Mouse (Mus musculus): ENCODE data around the gene Plxnb3.

The Plxnb3 gene

DNA sequence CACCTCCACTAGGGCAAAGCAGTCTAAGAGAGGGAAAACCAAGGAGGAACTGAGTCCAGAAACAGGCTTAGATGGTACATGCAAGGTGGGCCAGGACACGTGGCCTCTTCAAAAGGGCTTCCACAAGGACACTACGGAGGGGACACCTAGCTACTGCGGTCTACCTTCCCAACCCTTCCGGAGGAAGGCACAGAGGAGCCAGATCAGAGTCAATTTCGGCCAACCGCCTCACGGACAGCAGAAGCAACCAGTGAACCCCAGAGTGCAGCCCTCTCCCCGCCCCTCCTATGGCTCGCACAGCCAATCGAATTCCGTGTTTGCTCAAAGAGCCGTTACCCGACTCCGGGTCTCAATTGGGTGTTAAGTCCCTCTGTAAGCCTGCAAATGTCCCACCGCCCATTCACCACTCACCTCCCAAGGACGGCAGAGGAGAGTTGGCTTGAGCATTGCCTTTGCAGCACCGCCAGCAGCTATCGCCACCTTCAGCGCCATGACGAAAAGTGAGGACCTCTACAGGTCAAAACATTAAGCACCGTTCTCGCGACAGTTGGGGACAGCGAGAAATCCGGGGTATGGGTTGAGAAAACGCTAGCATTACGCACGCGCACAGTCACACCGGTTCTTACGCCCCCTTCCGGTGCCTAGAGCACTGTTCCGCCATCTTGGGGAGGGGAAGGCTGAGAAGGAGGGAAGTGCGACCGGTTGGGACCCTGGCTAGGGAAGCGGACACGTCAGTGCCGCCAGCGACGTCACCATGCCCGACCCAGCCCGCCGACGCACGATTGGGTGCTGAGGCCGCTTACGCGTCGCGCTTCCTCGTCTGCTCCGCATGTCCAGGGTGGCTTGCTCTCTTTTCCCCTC is 29.7 kb downstream of the Plxnb3 start, which contains the start of the genes Idh3g and Ssr4:
Gene Idh3g, minus strand, starts transcription at position 534 of the 861 bp plus-strand sequence.
Gene Ssr4, plus strand, starts transcription at position 665 of the 861 bp plus-strand sequence.
- DNase-seq = peak; percentile 96

DNA sequence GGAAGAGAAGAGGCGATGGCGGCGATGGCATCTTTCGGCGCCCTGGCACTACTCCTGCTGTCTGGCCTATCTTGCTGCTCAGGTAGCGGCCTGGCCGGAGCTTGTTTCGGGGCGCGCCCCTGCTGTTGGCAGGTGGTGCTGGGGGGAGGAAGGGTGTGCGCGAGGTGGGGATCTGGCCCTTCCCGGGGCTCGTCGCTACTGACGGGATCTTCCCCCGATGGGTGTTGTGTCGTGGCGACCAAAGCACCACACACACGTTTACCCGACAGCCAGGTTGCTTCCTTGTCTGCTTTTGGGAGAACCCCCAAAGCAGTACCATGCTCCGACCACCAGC is 30.3 kb downstream of the Plxnb3 start:
- no peak for DNase-seq

DNA sequence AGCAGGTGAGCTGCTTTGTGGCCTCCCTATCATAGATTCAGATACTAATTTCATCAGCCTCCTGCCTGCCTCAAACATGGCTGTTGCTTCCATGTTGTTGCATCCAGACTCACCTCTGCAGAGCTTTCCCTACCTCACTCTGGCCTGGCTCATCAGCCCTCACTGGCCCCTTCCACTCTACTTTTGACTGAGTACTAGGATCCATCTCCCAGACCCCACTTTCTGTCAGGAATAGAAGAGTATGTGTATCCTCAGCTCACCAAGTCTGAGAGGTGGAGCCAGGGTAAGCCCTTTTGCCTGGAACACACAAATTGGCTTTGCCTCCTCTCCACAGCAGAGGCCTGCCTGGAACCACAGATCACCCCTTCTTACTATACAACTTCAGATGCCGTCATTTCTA is 31.6 kb downstream of the Plxnb3 start:
- DNase-seq = no peak

DNA sequence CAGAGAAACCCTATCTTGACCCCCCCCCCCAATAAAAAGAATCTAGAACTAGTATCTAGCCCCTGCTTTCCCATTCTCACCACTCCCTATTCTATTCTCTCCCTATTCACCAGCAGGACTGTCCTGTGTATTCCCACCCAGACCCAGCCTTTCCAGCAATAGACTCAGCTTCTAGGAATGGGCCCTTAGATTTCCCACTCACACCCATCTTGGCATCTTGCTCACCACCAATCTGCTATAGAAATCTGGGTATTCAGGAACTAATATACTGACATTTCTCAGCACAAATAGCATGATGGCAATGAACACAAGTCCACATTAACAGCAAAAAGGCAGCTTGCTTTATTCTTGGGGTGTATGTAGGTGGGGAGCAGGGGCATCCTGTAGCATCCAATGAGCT is 36.1 kb downstream of the Plxnb3 start:
- DNase-seq = no peak

DNA sequence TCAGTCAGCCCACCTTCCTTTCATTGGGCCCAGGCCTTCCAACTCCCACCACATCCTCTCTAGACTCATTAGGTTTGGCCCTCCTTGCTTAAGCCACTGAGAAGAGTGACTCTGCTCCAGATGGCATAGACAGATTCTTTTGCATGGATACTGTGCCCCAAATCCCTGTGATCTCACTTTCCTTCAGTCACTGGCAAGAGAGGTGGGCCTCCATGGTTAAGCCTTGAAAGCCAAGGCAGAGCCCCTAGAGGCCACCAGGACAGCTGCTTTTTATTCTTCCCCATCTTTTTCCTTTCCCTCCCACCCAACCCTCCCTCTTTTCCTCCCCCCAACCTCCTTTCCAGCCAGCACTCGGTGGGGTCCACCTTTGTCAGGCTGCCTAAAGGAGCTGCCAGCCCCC is 36.6 kb downstream of the Plxnb3 start:
- DNase-seq = no peak

DNA sequence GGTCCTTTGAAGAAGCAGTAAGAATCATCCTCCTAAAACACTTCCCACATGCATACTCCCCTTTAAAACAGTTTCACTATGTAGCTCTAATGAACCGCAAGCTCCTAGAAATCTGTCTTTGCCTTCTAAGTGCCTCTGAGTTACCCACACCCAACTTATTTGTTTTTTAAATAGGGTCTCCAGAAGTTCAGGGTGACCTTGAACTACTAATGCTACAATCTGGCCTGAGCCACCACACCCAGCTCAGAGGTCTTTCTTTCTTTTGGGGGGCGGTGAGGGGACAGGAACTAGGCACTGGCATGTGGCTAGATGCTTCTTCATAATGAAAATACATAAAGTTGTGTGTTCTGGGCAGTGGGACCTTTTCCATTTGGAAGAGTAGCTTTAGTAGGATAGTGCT is 40.6 kb downstream of the Plxnb3 start:
- no peak for DNase-seq

DNA sequence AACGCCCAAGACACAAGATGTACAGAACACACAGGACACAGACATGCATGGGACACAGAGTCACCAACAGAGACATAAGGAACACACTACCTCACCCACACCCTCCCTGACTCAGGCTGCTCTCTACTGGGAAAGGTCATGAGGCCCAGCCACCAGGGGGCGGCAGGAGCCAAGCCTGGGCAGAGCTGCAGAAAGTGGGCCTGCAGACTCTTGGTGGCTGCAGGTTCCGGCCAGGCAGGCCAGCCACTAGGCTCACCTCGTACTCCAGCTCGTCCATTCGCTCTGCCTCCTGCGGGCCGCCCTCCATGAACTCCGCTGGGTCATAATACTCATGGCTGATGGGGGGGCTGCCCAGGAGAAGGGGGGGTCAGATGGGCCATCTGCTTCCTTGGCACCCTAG is 41.6 kb downstream of the Plxnb3 start:
- DNase-seq = peak; percentile 45

DNA sequence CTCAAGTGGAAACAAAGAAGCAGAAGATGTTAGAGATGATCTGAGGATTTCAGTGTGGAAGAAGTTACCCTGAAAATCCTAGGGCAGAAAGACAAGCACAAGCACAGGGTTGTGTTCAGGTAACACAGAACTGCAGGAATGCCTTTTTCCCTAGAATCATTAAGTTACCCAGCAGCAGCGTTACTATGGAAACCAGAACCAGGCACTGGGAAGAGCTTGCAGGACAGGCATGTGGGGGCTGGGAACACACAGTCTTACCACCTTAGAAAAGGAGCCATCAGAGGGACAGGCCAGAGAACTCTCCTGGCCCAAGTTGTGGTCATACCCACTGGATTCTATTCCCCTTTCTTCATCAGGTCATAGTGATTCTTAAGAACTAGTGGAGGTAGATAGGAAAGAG is 48.9 kb downstream of the Plxnb3 start:
- no peak for DNase-seq

DNA sequence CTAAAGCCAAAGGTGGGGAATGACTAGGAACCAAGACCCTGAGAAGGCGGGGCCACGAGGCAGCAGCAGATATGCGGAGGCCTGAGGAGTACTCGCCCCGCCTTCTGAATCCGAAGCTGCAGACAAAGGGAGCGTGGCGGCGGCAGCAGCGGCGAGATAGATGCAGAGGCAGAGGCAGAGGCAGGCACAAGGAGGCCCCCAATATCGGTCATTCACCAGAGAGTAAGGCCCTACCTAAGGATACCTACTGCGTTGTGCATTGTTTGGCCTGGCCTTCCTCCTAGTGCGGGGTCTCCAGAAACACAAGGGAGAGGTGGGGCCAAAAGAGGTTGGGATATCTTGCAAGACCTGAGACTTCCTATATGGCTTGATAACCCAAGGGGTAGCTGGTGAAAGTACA is 58.2 kb downstream of the Plxnb3 start:
- DNase-seq = no peak

DNA sequence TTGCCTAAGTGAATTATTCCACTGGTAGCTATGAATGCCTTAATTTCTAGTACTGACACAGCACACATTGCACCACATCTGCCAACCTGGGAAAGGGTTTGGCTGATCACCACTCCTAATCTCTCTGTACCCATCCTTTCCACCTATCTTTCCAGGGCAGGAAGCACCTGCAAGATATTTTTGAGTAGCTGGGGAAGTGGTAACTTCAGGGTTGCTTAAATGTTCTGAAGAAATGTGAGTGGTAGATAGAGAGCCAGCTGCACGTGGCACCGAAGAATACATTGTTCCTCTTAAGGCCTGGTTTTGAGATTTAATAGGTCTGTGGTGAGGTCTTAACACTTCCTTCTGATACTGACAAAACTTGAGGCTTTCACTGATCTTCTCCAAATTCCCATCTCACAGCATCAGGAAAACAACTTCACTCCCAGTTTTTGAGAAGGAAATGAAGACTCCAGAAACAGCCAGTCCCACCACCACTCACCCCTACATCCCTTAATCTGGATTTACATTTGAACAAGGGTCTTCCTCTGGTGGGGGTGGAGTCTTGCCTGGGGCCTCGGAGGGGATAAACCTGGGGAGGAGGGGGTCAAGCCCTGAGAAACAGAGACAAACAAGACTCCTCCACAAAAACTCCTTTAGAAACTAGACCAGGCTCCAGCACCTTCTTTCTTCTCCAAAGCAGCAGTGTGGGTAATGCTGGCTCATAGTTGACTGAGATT is 59.9 kb downstream of the Plxnb3 start:
- no peak for DNase-seq
